8 mouse cellular contexts compared by ENCODE assay signal in the genomic region with DNA sequence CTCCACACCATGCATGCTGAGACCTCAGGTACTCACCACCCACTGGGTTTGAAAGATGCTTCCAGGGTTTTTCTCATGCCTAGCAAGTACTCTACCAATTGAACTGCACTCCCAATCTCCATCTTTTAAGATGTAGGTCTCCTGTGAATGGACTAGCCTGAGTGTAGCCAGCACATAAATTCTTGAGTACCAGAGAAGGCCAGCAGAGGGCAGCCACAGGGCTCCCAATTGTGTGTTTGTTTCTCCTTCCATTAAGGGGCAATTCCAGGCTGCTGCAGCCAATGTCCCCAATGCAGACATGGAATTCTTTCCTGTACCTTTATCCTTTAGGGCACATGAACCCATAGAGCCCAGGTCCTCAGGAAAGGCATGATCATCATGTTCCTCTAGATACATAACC. TPM values are rescaled to one million over a fixed set of nuclear protein-coding genes. Genes with fewer than 3 reads are reported as not detected.
A peak's percentile ranks its signal among the peaks of the same experiment; 100 is the strongest.
DNase-seq lines count a peak whose midpoint lies in the region; ATAC-seq and TF ChIP-seq lines count a peak whose summit lies in the region.

No protein-coding gene starts in this region.

- peak; percentile 53 for TF ChIP-seq CTCF in heart, postnatal 0 days (IDR thresholded peaks at IDR 0.05; ENCODE audit: low read depth)

- H3K4me1 ChIP-seq in forebrain, embryonic 10.5 days: no peaks in the 10 kb centered on the region
- H3K4me1 ChIP-seq in forebrain, embryonic 12.5 days: no peaks in the 10 kb centered on the region
- H3K4me1 ChIP-seq in midbrain, embryonic 11.5 days (ENCODE audit: control insufficient read depth, insufficient read depth, low read length): no peaks in the 10 kb centered on the region
- no peaks in the 10 kb centered on the region for H3K4me1 ChIP-seq in midbrain, embryonic 15.5 days
- no peaks in the 10 kb centered on the region for H3K4me1 ChIP-seq in heart, postnatal 0 days (ENCODE audit: control insufficient read depth, insufficient read depth)

- H3K27me3 ChIP-seq in forebrain, embryonic 10.5 days (ENCODE audit: poor library complexity, severe bottlenecking): peaks cover 6% of the 10 kb centered on the region; the same call in 1 of the 2 replicates
- peaks cover 22% of the 10 kb centered on the region for H3K27me3 ChIP-seq in forebrain, embryonic 12.5 days
- H3K27me3 ChIP-seq in midbrain, embryonic 11.5 days (ENCODE audit: control insufficient read depth, insufficient read depth, low read length): no peaks in the 10 kb centered on the region
- no peaks in the 10 kb centered on the region for H3K27me3 ChIP-seq in midbrain, embryonic 15.5 days (replicated peaks)
- no peaks in the 10 kb centered on the region for H3K27me3 ChIP-seq in heart, postnatal 0 days (ENCODE audit: control insufficient read depth, insufficient read depth, low read length)

- ATAC-seq in forebrain, embryonic 12.5 days (ENCODE audit: low FRiP score): no peak
- ATAC-seq in midbrain, embryonic 11.5 days (ENCODE audit: low FRiP score): peak; percentile 62
- ATAC-seq in midbrain, embryonic 15.5 days (replicated peaks): no peak
- no peak for ATAC-seq in heart, postnatal 0 days (ENCODE audit: insufficient read depth, low read depth)

- H3K9ac ChIP-seq in forebrain, embryonic 12.5 days: no peak overlapping the region
- no peak overlapping the region for H3K9ac ChIP-seq in midbrain, embryonic 11.5 days (ENCODE audit: low read length)
- no peak overlapping the region for H3K9ac ChIP-seq in midbrain, embryonic 15.5 days
- H3K9ac ChIP-seq in heart, postnatal 0 days (replicated peaks; ENCODE audit: low read depth, low read length): no peak overlapping the region

- DNase-seq in forebrain, embryonic 10.5 days (ENCODE audit: extremely low spot score, low spot score): peak; percentile 63
- peak; percentile 93 for DNase-seq in midbrain, embryonic 11.5 days (ENCODE audit: low spot score, missing footprints)
- peak; percentile 35 for DNase-seq in adrenal gland, postnatal 14 days
- DNase-seq in heart, postnatal 0 days (ENCODE audit: low spot score): no peak
- DNase-seq in lung, postnatal 10 days: peak; percentile 66
- peak; percentile 45 for DNase-seq in thymus, postnatal 4 days

- no peak overlapping the region for H3K27ac ChIP-seq in forebrain, embryonic 10.5 days
- no peak overlapping the region for H3K27ac ChIP-seq in forebrain, embryonic 12.5 days
- no peak overlapping the region for H3K27ac ChIP-seq in midbrain, embryonic 11.5 days (ENCODE audit: low read depth, low read length)
- no peak overlapping the region for H3K27ac ChIP-seq in midbrain, embryonic 15.5 days
- no peak overlapping the region for H3K27ac ChIP-seq in heart, postnatal 0 days (ENCODE audit: low read depth)

- no peak overlapping the region for H3K4me3 ChIP-seq in forebrain, embryonic 10.5 days
- no peak overlapping the region for H3K4me3 ChIP-seq in forebrain, embryonic 12.5 days (replicated peaks)
- H3K4me3 ChIP-seq in midbrain, embryonic 11.5 days (ENCODE audit: low read depth, low read length): no peak overlapping the region
- H3K4me3 ChIP-seq in midbrain, embryonic 15.5 days: no peak overlapping the region
- H3K4me3 ChIP-seq in heart, postnatal 0 days (ENCODE audit: low read depth, low read length): no peak overlapping the region

- H3K9me3 ChIP-seq in forebrain, embryonic 10.5 days: no peaks in the 10 kb centered on the region
- no peaks in the 10 kb centered on the region for H3K9me3 ChIP-seq in forebrain, embryonic 12.5 days
- no peaks in the 10 kb centered on the region for H3K9me3 ChIP-seq in midbrain, embryonic 11.5 days (ENCODE audit: control insufficient read depth, low read length)
- no peaks in the 10 kb centered on the region for H3K9me3 ChIP-seq in midbrain, embryonic 15.5 days
- H3K9me3 ChIP-seq in heart, postnatal 0 days (replicated peaks; ENCODE audit: control insufficient read depth, low read length): no peaks in the 10 kb centered on the region

- no peak for TF ChIP-seq EP300 in heart, postnatal 0 days (IDR thresholded peaks at IDR 0.05; ENCODE audit: low read depth)

- no peaks in the 10 kb centered on the region for H3K36me3 ChIP-seq in forebrain, embryonic 10.5 days (replicated peaks)
- H3K36me3 ChIP-seq in forebrain, embryonic 12.5 days (replicated peaks): no peaks in the 10 kb centered on the region
- no peaks in the 10 kb centered on the region for H3K36me3 ChIP-seq in midbrain, embryonic 11.5 days (ENCODE audit: control insufficient read depth, insufficient read depth, low read length)
- no peaks in the 10 kb centered on the region for H3K36me3 ChIP-seq in midbrain, embryonic 15.5 days (replicated peaks)
- H3K36me3 ChIP-seq in heart, postnatal 0 days (replicated peaks; ENCODE audit: control insufficient read depth, insufficient read depth, low read length): no peaks in the 10 kb centered on the region

- no peak overlapping the region for H3K4me2 ChIP-seq in forebrain, embryonic 12.5 days
- H3K4me2 ChIP-seq in midbrain, embryonic 11.5 days: no peak overlapping the region
- H3K4me2 ChIP-seq in midbrain, embryonic 15.5 days: no peak overlapping the region
- H3K4me2 ChIP-seq in heart, postnatal 0 days (ENCODE audit: low read depth, low read length): no peak overlapping the region

RNA-seq across cellular contexts. Expression of a gene that starts 4.1 kb away (rescaled TPM):
- not detected in 2 replicates for polyA plus RNA-seq in forebrain, embryonic 10.5 days (2016; fragmentation: Nextera tagmentation; extraction: Ambion mirVana)
- not detected in 2 replicates for polyA plus RNA-seq in forebrain, embryonic 12.5 days (2016; fragmentation: Nextera tagmentation; extraction: Ambion mirVana)
- polyA plus RNA-seq in midbrain, embryonic 11.5 days (2014; fragmentation: Nextera tagmentation; extraction: Ambion mirVana): not detected in 2 replicates
- polyA plus RNA-seq in midbrain, embryonic 15.5 days (2015; fragmentation: Nextera tagmentation; extraction: Ambion mirVana): not detected in 2 replicates
- 0.98 TPM in 1 of 2 replicates, not detected in the other for total RNA-seq in adrenal gland, postnatal 14 days (2021)
- total RNA-seq in heart, postnatal 0 days (2014; rRNA removed; ENCODE audit: low replicate concordance): 0.46 TPM in 1 of 2 replicates, not detected in the other
- not detected in 2 replicates for polyA plus RNA-seq in heart, postnatal 0 days (2015; fragmentation: Nextera tagmentation; extraction: Ambion mirVana)

RNA-seq across cellular contexts. Expression of a gene that starts 7.9 kb away (rescaled TPM):
- 0.32 TPM in 1 of 2 replicates, not detected in the other for polyA plus RNA-seq in forebrain, embryonic 10.5 days (2016; fragmentation: Nextera tagmentation; extraction: Ambion mirVana)
- 0.24 TPM in 1 of 2 replicates, not detected in the other for polyA plus RNA-seq in forebrain, embryonic 12.5 days (2016; fragmentation: Nextera tagmentation; extraction: Ambion mirVana)
- 0.12 and 0.20 TPM in 2 replicates for polyA plus RNA-seq in midbrain, embryonic 11.5 days (2014; fragmentation: Nextera tagmentation; extraction: Ambion mirVana)
- polyA plus RNA-seq in midbrain, embryonic 15.5 days (2015; fragmentation: Nextera tagmentation; extraction: Ambion mirVana): 0.17 and 0.19 TPM in 2 replicates
- total RNA-seq in adrenal gland, postnatal 14 days (2021): not detected in 2 replicates
- total RNA-seq in heart, postnatal 0 days (2014; rRNA removed; ENCODE audit: low replicate concordance): not detected in 2 replicates
- polyA plus RNA-seq in heart, postnatal 0 days (2015; fragmentation: Nextera tagmentation; extraction: Ambion mirVana): not detected in 2 replicates

RNA-seq across cellular contexts. Expression of a gene that starts 38.3 kb away (rescaled TPM):
- 8.3 and 8.8 TPM in 2 replicates for polyA plus RNA-seq in forebrain, embryonic 10.5 days (2016; fragmentation: Nextera tagmentation; extraction: Ambion mirVana)
- 4.6 and 6.1 TPM in 2 replicates for polyA plus RNA-seq in forebrain, embryonic 12.5 days (2016; fragmentation: Nextera tagmentation; extraction: Ambion mirVana)
- 6.5 and 7.4 TPM in 2 replicates for polyA plus RNA-seq in midbrain, embryonic 11.5 days (2014; fragmentation: Nextera tagmentation; extraction: Ambion mirVana)
- polyA plus RNA-seq in midbrain, embryonic 15.5 days (2015; fragmentation: Nextera tagmentation; extraction: Ambion mirVana): 6.4 and 6.8 TPM in 2 replicates
- 11.6 and 12.4 TPM in 2 replicates for total RNA-seq in adrenal gland, postnatal 14 days (2021)
- total RNA-seq in heart, postnatal 0 days (2014; rRNA removed; ENCODE audit: low replicate concordance): 2.6 and 7.3 TPM in 2 replicates
- 12.3 and 12.6 TPM in 2 replicates for polyA plus RNA-seq in heart, postnatal 0 days (2015; fragmentation: Nextera tagmentation; extraction: Ambion mirVana)

RNA-seq across cellular contexts. Expression of a gene that starts 38.8 kb away (rescaled TPM):
- polyA plus RNA-seq in forebrain, embryonic 10.5 days (2016; fragmentation: Nextera tagmentation; extraction: Ambion mirVana): 0.09 TPM in 1 of 2 replicates, not detected in the other
- 0.28 TPM in 1 of 2 replicates, not detected in the other for polyA plus RNA-seq in forebrain, embryonic 12.5 days (2016; fragmentation: Nextera tagmentation; extraction: Ambion mirVana)
- polyA plus RNA-seq in midbrain, embryonic 11.5 days (2014; fragmentation: Nextera tagmentation; extraction: Ambion mirVana): 0.08 and 0.11 TPM in 2 replicates
- 0.32 and 0.37 TPM in 2 replicates for polyA plus RNA-seq in midbrain, embryonic 15.5 days (2015; fragmentation: Nextera tagmentation; extraction: Ambion mirVana)
- total RNA-seq in adrenal gland, postnatal 14 days (2021): 0.41 TPM in 1 of 2 replicates, not detected in the other
- not detected in 2 replicates for total RNA-seq in heart, postnatal 0 days (2014; rRNA removed; ENCODE audit: low replicate concordance)
- polyA plus RNA-seq in heart, postnatal 0 days (2015; fragmentation: Nextera tagmentation; extraction: Ambion mirVana): 0.12 and 0.19 TPM in 2 replicates
